Mouse (Mus musculus) liver, embryonic 11.5 days (tissue): ENCODE data around the gene Prpsap1. TPM values are rescaled to one million over a fixed set of nuclear protein-coding genes. Genes with fewer than 3 reads are reported as not detected.

Experiments
- ATAC-seq: fragments of 200-750 bp; cut with Nextera tagmentation; replicated peaks from 2 replicates; pipeline ENCODE4 v1.8.0; 2017; ENCODE audit warnings: moderate number of reproducible peaks, mild to moderate bottlenecking, moderate TSS enrichment, moderate library complexity; ENCODE audit not compliant: low FRiP score
- DNase-seq: peaks from one replicate; pipeline ENCODE4 v3.0.0-alpha.2; 2017; ENCODE audit warnings: low spot score
- H3K27ac ChIP-seq: fragments of 300-500 bp; sonication (generic); 2 replicates; pipeline ENCODE4 v1.5.1; 2014; ENCODE audit warnings: mild to moderate bottlenecking, low read depth, low read length, control low read depth
- H3K27me3 ChIP-seq: fragments of 300-500 bp; sonication (generic); replicated peaks from 2 replicates; pipeline ENCODE4 v1.6.1; 2014; ENCODE audit warnings: low read length, mixed read lengths; ENCODE audit not compliant: control insufficient read depth, insufficient read depth
- H3K36me3 ChIP-seq: fragments of 300-500 bp; sonication (generic); 2 replicates; pipeline ENCODE4 v1.6.1; 2014; ENCODE audit warnings: mild to moderate bottlenecking, low read length, moderate library complexity, mixed read lengths; ENCODE audit not compliant: control insufficient read depth, insufficient read depth
- H3K4me1 ChIP-seq: fragments of 300-500 bp; sonication (generic); replicated peaks from 2 replicates; pipeline ENCODE4 v1.6.1; 2014; ENCODE audit warnings: low read length, mixed read lengths; ENCODE audit not compliant: control insufficient read depth, insufficient read depth
- H3K4me2 ChIP-seq: fragments of 300-500 bp; sonication (generic); 2 replicates; pipeline ENCODE4 v1.6.1; 2014; ENCODE audit warnings: mild to moderate bottlenecking, control low read depth, moderate library complexity
- H3K4me3 ChIP-seq: fragments of 300-500 bp; sonication (generic); 2 replicates; pipeline ENCODE4 v1.5.1; 2014; ENCODE audit warnings: low read depth, low read length, control low read depth
- H3K9ac ChIP-seq: fragments of 300-500 bp; sonication (generic); 2 replicates; pipeline ENCODE4 v1.6.1; 2014; ENCODE audit warnings: low read depth, low read length, control low read depth
- H3K9me3 ChIP-seq: fragments of 300-500 bp; sonication (generic); 2 replicates; pipeline ENCODE4 v1.6.1; 2016; ENCODE audit warnings: low read length, inconsistent platforms, mixed read lengths; ENCODE audit not compliant: control insufficient read depth
- WGBS: fragments of 180-500 bp; shearing (Covaris S2); extraction: QIAGEN DNeasy Blood & Tissue Kit; methylation state at CpG from one replicate; pipeline ENCODE4 v1.1.7; 2014; 5-methylcytosine and 5-hydroxymethylcytosine counted together
- polyA plus RNA-seq: library from polyadenylated mRNA; unstranded; fragments of >200 nt; fragmentation: Nextera tagmentation; extraction: Ambion mirVana; gene quantifications from 2 replicates; pipeline ENCODE4 v1.2.1, GENCODE M21; 2014

Prpsap1 gene
- polyA plus RNA-seq, 1 experiment from 2014 or later = 133 TPM

DNA sequence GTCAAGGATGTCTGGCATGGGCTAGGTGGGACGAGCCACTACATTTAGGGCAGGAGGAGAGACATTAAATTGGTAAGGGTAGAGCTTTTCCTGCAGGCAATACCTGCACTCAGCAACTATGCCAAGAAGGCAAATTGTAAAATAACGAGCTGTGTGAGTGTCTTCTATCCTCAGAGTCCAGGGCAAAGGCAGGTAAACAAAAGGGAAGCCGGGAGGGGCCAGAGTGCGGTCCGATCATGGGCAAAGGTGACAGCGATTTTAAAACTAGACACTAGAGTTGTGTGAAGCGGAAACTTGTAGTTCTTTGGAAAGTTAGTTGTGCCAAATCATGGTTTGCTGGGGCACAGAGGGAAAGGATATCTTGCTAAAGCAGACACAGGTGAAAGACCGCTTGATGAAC, 9.7 kb downstream of the Prpsap1 start:
- no peak overlapping the region for H3K9ac ChIP-seq
- no peak overlapping the region for H3K4me2 ChIP-seq
- H3K4me1 ChIP-seq = peaks cover 5% of the 10 kb centered on the region
- H3K4me3 ChIP-seq = no peak overlapping the region
- H3K27me3 ChIP-seq = no peaks in the 10 kb centered on the region
- H3K36me3 ChIP-seq = peaks cover 64% of the 10 kb centered on the region
- DNase-seq (no peak), ATAC-seq (no peak)
- H3K9me3 ChIP-seq = peaks cover 3% of the 10 kb centered on the region; the same call in 1 of the 2 replicates
- no peak overlapping the region for H3K27ac ChIP-seq
- WGBS = 85% methylated on average over 8 of the region's 8 CpGs

DNA sequence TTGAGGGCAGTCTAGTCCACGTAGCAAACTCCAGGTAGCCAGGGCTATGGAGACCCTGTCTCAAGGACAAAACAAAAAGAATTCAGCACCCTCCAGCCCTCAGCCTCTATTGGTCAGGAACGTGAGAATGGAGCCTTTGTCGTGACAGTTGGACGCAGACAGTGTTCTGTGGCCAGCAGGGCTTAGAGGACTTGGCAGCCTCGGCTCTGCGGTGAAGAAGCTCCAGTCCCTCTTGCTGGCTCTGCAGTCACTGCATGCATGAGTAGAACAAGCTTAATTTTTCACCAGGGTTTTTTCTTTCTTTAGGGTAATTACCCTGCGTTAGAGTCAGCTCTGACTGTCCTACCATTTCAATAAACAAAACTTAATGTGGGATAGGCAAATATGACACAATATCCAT, 12.2 kb downstream of the Prpsap1 start:
- no peaks in the 10 kb centered on the region for H3K4me1 ChIP-seq
- WGBS = 89% methylated on average over 7 of the region's 7 CpGs
- ATAC-seq (no peak), DNase-seq (no peak)
- no peaks in the 10 kb centered on the region for H3K27me3 ChIP-seq
- no peak overlapping the region for H3K27ac ChIP-seq
- no peaks in the 10 kb centered on the region for H3K9me3 ChIP-seq
- no peak overlapping the region for H3K4me2 ChIP-seq
- peaks cover 71% of the 10 kb centered on the region for H3K36me3 ChIP-seq
- H3K4me3 ChIP-seq = no peak overlapping the region
- no peak overlapping the region for H3K9ac ChIP-seq

GRCm38 (mm10) chr11:116480975-116481374, 13.0 kb downstream of the Prpsap1 start:
- WGBS = 96% methylated on average over 8 of the region's 8 CpGs
- no peak for ATAC-seq

DNA sequence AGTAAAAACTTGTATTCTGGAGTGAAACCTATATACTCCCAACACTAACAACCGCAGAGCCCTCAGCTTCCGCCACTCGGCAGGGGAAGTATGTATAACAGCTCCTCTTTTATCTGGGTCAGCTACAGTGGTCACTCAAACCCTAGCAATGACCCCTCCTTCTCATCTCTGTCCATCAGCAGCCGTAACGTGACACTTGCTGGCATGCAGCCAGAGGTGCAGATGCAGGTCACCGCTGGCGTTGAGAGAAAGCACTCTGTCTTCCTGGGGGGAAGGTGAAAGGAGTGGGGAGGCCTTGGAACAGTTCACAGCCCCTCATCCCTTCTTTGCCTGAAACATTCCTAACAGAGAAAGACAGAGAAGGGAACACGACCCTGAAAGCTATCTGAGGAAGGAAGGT, 14.2 kb downstream of the Prpsap1 start:
- H3K27ac ChIP-seq = no peak overlapping the region
- ATAC-seq (no peak), DNase-seq (no peak)
- H3K9me3 ChIP-seq = no peaks in the 10 kb centered on the region
- H3K4me3 ChIP-seq = no peak overlapping the region
- H3K36me3 ChIP-seq = peaks cover 72% of the 10 kb centered on the region
- WGBS = 62% methylated on average over 8 of the region's 8 CpGs
- no peak overlapping the region for H3K4me2 ChIP-seq
- no peak overlapping the region for H3K9ac ChIP-seq
- H3K4me1 ChIP-seq = no peaks in the 10 kb centered on the region
- no peaks in the 10 kb centered on the region for H3K27me3 ChIP-seq

More at GRCm38 (mm10) chr11:116480975-116481374, 13.0 kb downstream of the Prpsap1 start:
- DNase-seq = no peak
- H3K4me2 ChIP-seq = no peak overlapping the region
- H3K4me3 ChIP-seq = no peak overlapping the region
- H3K9ac ChIP-seq = no peak overlapping the region
- no peaks in the 10 kb centered on the region for H3K4me1 ChIP-seq
- no peaks in the 10 kb centered on the region for H3K9me3 ChIP-seq
- H3K27ac ChIP-seq = no peak overlapping the region
- peaks cover 73% of the 10 kb centered on the region for H3K36me3 ChIP-seq
- H3K27me3 ChIP-seq = no peaks in the 10 kb centered on the region

- no peaks in the 10 kb centered on the region for H3K9me3 ChIP-seq
- no peak for DNase-seq
- H3K36me3 ChIP-seq = peaks cover 64% of the 10 kb centered on the region
- H3K4me3 ChIP-seq = no peak overlapping the region
- no peak overlapping the region for H3K27ac ChIP-seq
- no peaks in the 10 kb centered on the region for H3K4me1 ChIP-seq
- no peak overlapping the region for H3K9ac ChIP-seq
- ATAC-seq = no peak
- H3K27me3 ChIP-seq = no peaks in the 10 kb centered on the region
- WGBS = 77% methylated on average over 7 of the region's 7 CpGs
- no peak overlapping the region for H3K4me2 ChIP-seq
Observed at GRCm38 (mm10) chr11:116478978-116479377, 15.0 kb downstream of the Prpsap1 start.

DNA sequence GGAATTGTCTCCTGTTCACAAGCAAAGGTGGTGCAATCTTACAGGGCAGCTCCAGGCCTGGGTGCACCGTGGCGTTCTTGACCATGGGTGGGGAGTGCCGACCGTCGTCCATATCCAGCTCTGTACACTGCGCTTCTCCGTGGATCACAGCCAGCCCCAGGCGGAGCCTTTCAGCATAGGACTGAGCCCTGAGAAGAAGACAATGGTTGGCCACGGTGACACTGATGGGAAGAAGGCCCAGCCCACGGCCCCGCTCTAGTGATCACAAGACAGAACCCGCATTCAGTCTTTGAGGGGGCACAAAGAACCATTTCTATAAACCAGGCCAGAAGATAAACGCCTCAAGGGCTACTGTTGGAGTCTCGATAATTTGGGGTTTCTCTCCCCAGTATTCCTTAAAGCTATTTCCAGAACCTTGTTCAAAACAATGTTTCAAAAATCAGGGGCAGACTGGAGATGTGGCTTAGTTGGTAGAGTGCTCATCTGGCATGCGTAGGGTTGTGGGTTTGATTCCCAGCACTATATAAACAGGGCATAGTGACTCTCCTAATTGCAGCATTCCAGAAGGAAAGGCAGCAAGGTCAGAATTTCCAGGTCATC, 16.7 kb downstream of the Prpsap1 start:
- peaks cover 59% of the 10 kb centered on the region for H3K36me3 ChIP-seq
- H3K4me2 ChIP-seq = no peak overlapping the region
- H3K4me3 ChIP-seq = no peak overlapping the region
- H3K9me3 ChIP-seq = no peaks in the 10 kb centered on the region
- H3K27ac ChIP-seq = no peak overlapping the region
- WGBS = 94% methylated on average over 15 of the region's 15 CpGs
- H3K4me1 ChIP-seq = no peaks in the 10 kb centered on the region
- no peak overlapping the region for H3K9ac ChIP-seq
- no peaks in the 10 kb centered on the region for H3K27me3 ChIP-seq
- DNase-seq (no peak), ATAC-seq (no peak)

DNA sequence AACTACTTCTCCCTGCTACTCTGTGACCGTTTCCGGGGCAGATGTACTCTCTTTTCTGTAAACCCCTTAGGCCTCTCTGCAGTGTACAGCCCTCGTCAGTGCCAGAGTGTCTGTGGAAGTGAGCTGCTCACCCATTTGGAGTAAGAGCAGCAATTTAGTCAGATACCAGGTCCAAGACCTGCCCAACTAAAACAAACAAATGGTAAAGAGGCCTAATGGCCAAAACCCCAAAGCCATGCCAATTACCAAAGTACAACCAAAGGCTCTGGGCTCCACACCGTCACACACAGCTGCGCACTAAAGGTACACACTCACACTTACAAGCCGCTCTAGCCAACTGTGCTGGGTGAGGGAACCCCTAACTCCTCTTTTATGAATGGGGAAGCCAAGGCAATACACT, 17.3 kb downstream of the Prpsap1 start:
- no peaks in the 10 kb centered on the region for H3K9me3 ChIP-seq
- H3K4me1 ChIP-seq = no peaks in the 10 kb centered on the region
- ATAC-seq (no peak), DNase-seq (no peak)
- no peak overlapping the region for H3K9ac ChIP-seq
- H3K27me3 ChIP-seq = no peaks in the 10 kb centered on the region
- no peak overlapping the region for H3K4me2 ChIP-seq
- peaks cover 54% of the 10 kb centered on the region for H3K36me3 ChIP-seq
- WGBS = 91% methylated on average over 6 of the region's 6 CpGs
- H3K27ac ChIP-seq = no peak overlapping the region
- H3K4me3 ChIP-seq = no peak overlapping the region

GRCm38 (mm10) chr11:116476041-116476440, 18.0 kb downstream of the Prpsap1 start:
- Histone ChIP-seq H3K27ac (no peak overlapping the region), H3K9ac (no peak overlapping the region), H3K4me1 (no peaks in the 10 kb centered on the region), H3K4me2 (no peak overlapping the region), H3K9me3 (no peaks in the 10 kb centered on the region), H3K36me3 (peaks cover 48% of the 10 kb centered on the region), H3K27me3 (no peaks in the 10 kb centered on the region), H3K4me3 (no peak overlapping the region)
- WGBS = 89% methylated on average over 10 of the region's 10 CpGs
- no peak for ATAC-seq
- DNase-seq = no peak

- no peak overlapping the region for H3K27ac ChIP-seq
- no peaks in the 10 kb centered on the region for H3K9me3 ChIP-seq
- H3K4me2 ChIP-seq = no peak overlapping the region
- no peaks in the 10 kb centered on the region for H3K27me3 ChIP-seq
- H3K9ac ChIP-seq = no peak overlapping the region
- ATAC-seq (no peak), DNase-seq (no peak)
- H3K36me3 ChIP-seq = peaks cover 31% of the 10 kb centered on the region
- H3K4me3 ChIP-seq = no peak overlapping the region
- no peaks in the 10 kb centered on the region for H3K4me1 ChIP-seq
- WGBS = 79% methylated on average over 4 of the region's 4 CpGs
Observed at GRCm38 (mm10) chr11:116472275-116472674, 21.7 kb downstream of the Prpsap1 start.
